Mouse (Mus musculus): ENCODE measurements around the gene Ifi35. TPM values are rescaled to one million over a fixed set of nuclear protein-coding genes. Genes with fewer than 3 reads are reported as not detected.
A peak's percentile ranks its signal among the peaks of the same experiment; 100 is the strongest.
"Not testable (repeated sequence)": the region's sequence is repeated elsewhere in the genome, so short reads cannot be mapped to it uniquely, and the experiment has no call there.

Ifi35 gene
- polyA plus RNA-seq, 1 experiment from 2014 or later, result 3.8 TPM

DNA sequence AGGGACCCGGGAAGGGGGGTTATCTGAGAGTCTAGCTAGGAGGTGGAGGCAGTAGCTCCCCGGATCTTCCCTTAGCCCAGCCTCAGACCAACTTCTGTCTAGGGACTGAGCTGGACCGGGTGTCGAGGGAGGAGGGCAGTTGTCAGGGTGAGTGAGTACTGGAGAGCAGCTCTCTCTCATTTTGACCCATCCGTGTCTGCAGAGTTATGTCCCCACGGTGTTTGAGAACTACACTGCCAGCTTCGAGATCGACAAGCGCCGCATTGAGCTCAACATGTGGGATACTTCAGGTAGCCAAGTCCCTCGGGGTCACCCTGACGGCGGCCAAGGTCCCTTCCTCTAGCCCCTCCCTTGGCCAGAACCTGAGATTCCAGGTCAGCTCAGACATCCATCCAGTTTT lies 20.5 kb downstream of the Ifi35 start:
- ATAC-seq (replicated peaks; ENCODE audit: low FRiP score), result no peak
- peak overlapping the region; percentile 78 for H3K4me3 ChIP-seq (ENCODE audit: low read depth, low read length)
- no peak for DNase-seq (ENCODE audit: low spot score)

DNA sequence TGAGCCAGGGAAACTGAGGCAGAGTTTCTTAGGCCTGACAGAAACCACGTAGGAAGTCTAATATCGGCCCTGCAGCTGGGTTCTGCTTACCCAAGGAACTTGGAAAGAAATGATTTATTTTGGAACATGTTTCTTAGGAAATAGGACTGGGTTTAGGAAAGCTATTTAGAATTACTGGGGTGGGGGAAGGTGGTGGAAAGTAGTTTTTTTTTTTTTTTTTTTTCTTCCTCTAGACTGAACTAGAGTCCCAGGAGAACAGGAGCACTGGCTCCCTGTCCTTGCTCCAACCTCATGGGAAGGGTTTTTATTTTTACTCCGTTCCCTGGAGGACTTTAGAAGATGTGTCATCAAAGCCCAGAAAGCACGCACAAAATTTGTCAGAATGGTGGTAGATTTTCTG lies 20.9 kb downstream of the Ifi35 start:
- no peaks in the 10 kb centered on the region for H3K27me3 ChIP-seq (ENCODE audit: control insufficient read depth, insufficient read depth, low read length)
- ATAC-seq (replicated peaks; ENCODE audit: low FRiP score) (no peak), DNase-seq (ENCODE audit: low spot score) (no peak)
- H3K4me1 ChIP-seq (replicated peaks; ENCODE audit: control insufficient read depth, insufficient read depth, low read length), result peaks cover 9% of the 10 kb centered on the region; the same call in 1 of the 2 replicates
- H3K4me2 ChIP-seq (ENCODE audit: low read depth, low read length, severe bottlenecking), result peak overlapping the region; percentile 63
- H3K9ac ChIP-seq (ENCODE audit: low read length), result peak overlapping the region; percentile 89
- no peak overlapping the region for H3K27ac ChIP-seq (ENCODE audit: low read depth, low read length)
- no peaks in the 10 kb centered on the region for H3K36me3 ChIP-seq (ENCODE audit: control insufficient read depth, insufficient read depth, low read length)
- H3K9me3 ChIP-seq (ENCODE audit: control insufficient read depth, low read length), result no peaks in the 10 kb centered on the region
- WGBS, result 70% methylated on average over 4 of the region's 4 CpGs
- H3K4me3 ChIP-seq (ENCODE audit: low read depth, low read length), result peak overlapping the region; percentile 78

More for the DNA sequence above, 20.5 kb downstream of the Ifi35 start:
- peak overlapping the region; percentile 71; the same call in 1 of the 2 replicates for H3K27ac ChIP-seq (ENCODE audit: low read depth, low read length)
- no peaks in the 10 kb centered on the region for H3K36me3 ChIP-seq (ENCODE audit: control insufficient read depth, insufficient read depth, low read length)
- peak overlapping the region; percentile 63 for H3K4me2 ChIP-seq (ENCODE audit: low read depth, low read length, severe bottlenecking)
- WGBS, result 5% methylated on average over 13 of the region's 13 CpGs
- H3K9ac ChIP-seq (ENCODE audit: low read length), result peak overlapping the region; percentile 89
- no peaks in the 10 kb centered on the region for H3K9me3 ChIP-seq (ENCODE audit: control insufficient read depth, low read length)
- H3K4me1 ChIP-seq (replicated peaks; ENCODE audit: control insufficient read depth, insufficient read depth, low read length), result peaks cover 12% of the 10 kb centered on the region
- H3K27me3 ChIP-seq (ENCODE audit: control insufficient read depth, insufficient read depth, low read length), result no peaks in the 10 kb centered on the region

DNA sequence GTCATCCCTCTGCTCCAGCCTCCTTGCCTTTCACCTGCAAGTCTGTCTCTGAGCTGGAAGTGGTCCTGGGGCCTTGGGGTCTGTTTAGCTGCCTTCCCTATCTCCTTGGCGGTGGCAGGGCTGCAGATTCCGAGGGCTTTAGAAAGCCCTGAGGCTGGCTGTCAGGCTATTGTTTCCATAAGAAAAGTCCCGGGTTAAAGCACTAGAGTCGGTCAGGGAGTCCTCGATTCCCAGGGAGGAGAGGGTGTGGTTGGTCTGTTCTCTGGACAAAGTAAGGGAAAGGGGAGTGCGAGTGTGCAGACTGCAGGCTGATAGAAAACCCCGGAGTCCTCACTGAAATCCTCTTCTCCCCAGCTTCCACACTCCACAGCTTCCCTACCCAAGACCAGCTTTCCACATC lies 22.0 kb downstream of the Ifi35 start:
- ATAC-seq (replicated peaks; ENCODE audit: low FRiP score), result no peak

DNA sequence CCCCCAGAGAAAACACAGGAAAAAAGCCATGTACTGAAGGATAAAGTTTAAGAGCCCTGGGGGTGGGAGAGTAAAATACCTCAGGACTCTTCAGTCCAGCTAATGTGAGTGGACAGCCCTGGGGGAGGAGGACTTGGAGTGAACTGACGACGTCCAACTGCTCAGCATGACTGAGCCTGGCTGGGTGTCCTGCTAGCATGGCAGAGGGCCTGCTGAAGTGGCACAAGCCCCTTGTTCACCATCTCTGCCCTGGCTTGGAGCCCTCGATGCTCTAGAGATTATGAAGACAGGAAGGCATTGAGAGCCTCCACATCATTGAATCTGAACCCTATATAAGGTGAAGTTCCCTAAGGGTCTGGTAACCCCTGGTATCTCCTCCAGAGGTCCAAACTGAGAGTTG lies 23.7 kb downstream of the Ifi35 start:
- Histone ChIP-seq H3K4me1 (replicated peaks; ENCODE audit: control insufficient read depth, insufficient read depth, low read length) (peaks cover 9% of the 10 kb centered on the region; the same call in 1 of the 2 replicates), H3K9ac (ENCODE audit: low read length) (no peak overlapping the region), H3K9me3 (ENCODE audit: control insufficient read depth, low read length) (no peaks in the 10 kb centered on the region), H3K27me3 (ENCODE audit: control insufficient read depth, insufficient read depth, low read length) (no peaks in the 10 kb centered on the region), H3K27ac (ENCODE audit: low read depth, low read length) (no peak overlapping the region), H3K4me3 (ENCODE audit: low read depth, low read length) (no peak overlapping the region), H3K36me3 (ENCODE audit: control insufficient read depth, insufficient read depth, low read length) (no peaks in the 10 kb centered on the region), H3K4me2 (ENCODE audit: low read depth, low read length, severe bottlenecking) (no peak overlapping the region)
- WGBS, result 75% methylated on average over 3 of the region's 3 CpGs
- ATAC-seq (replicated peaks; ENCODE audit: low FRiP score) (no peak), DNase-seq (ENCODE audit: low spot score) (no peak)

More for the DNA sequence above, 22.0 kb downstream of the Ifi35 start:
- Histone ChIP-seq H3K27me3 (ENCODE audit: control insufficient read depth, insufficient read depth, low read length) (no peaks in the 10 kb centered on the region), H3K36me3 (ENCODE audit: control insufficient read depth, insufficient read depth, low read length) (no peaks in the 10 kb centered on the region), H3K4me1 (replicated peaks; ENCODE audit: control insufficient read depth, insufficient read depth, low read length) (peaks cover 9% of the 10 kb centered on the region; the same call in 1 of the 2 replicates), H3K4me2 (ENCODE audit: low read depth, low read length, severe bottlenecking) (peak overlapping the region; percentile 22; the same call in 1 of the 2 replicates), H3K4me3 (ENCODE audit: low read depth, low read length) (peak overlapping the region; percentile 0; the same call in 1 of the 2 replicates), H3K9ac (ENCODE audit: low read length) (no peak overlapping the region; the same call in 1 of the 2 replicates), H3K9me3 (ENCODE audit: control insufficient read depth, low read length) (no peaks in the 10 kb centered on the region), H3K27ac (ENCODE audit: low read depth, low read length) (no peak overlapping the region)
- DNase-seq (ENCODE audit: low spot score), result no peak
- WGBS, result 13% methylated on average over 7 of the region's 7 CpGs

DNA sequence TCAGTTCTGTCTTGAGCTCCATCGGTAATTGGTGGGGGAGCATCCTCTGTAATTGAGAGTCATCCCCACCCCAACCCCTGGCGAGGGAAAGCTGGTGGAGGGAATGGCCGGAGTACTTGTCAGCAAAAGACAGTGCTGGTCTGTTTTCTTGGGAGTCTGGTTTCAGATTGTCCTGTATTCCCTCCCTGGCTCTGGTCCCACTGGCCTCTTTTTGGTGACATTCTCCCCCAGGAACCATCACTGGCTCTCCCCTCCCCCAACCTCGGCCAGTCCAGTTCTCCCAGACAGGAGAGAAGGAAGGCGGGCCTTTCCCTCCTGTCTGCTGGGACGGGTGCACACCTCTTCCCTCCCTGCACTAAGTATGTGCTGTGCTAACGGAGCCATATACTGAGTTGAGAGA lies 24.1 kb downstream of the Ifi35 start:
- no peak overlapping the region for H3K27ac ChIP-seq (ENCODE audit: low read depth, low read length)
- DNase-seq (ENCODE audit: low spot score), result no peak
- no peaks in the 10 kb centered on the region for H3K36me3 ChIP-seq (ENCODE audit: control insufficient read depth, insufficient read depth, low read length)
- H3K4me3 ChIP-seq (ENCODE audit: low read depth, low read length), result no peak overlapping the region
- H3K9ac ChIP-seq (ENCODE audit: low read length), result no peak overlapping the region
- no peaks in the 10 kb centered on the region for H3K27me3 ChIP-seq (ENCODE audit: control insufficient read depth, insufficient read depth, low read length)
- WGBS, result 57% methylated on average over 7 of the region's 7 CpGs
- ATAC-seq (replicated peaks; ENCODE audit: low FRiP score), result no peak
- H3K4me1 ChIP-seq (replicated peaks; ENCODE audit: control insufficient read depth, insufficient read depth, low read length), result peaks cover 13% of the 10 kb centered on the region; the same call in 1 of the 2 replicates
- no peaks in the 10 kb centered on the region for H3K9me3 ChIP-seq (ENCODE audit: control insufficient read depth, low read length)
- H3K4me2 ChIP-seq (ENCODE audit: low read depth, low read length, severe bottlenecking), result no peak overlapping the region

DNA sequence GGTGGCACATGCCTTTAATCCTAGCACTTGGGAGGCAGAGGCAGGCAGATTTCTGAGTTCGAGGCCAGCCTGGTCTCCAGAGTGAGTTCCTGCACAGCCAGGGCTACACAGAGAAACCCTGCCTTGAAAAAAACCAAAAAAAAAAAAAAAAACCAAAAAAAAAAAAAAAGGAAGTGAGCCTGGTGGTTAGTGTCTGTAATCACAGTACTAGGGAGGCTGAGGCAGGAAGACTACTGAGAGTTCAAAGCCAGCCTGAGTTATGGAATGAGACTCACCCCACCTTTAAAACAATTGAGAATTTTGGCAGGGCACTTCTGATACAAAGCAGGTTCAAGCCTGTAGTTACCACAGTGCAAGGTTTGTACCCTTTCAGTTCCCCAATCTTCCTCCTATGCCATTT lies 25.5 kb downstream of the Ifi35 start:
- 80% methylated on average over 1 of the region's 1 CpGs for WGBS

DNA sequence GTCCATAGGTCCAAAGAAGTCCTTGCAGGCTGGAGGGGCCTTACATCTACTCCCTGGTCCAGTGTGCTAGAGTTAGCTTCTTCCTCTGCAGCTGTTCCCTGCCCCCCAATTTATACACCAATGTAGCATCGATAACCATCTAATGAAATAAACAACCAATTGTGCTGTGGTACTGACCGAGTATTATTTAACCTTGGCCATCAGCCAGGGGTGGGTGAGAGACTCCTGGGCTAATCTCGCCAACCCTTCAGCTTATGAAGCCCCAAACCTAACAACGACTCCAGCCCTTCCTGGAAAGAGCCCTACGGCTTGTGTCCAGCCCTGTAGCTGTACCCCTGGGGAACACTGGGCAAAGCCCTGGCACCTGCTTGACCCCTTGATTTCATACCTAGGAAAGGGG lies 26.1 kb downstream of the Ifi35 start:
- WGBS, result 87% methylated on average over 5 of the region's 5 CpGs
- H3K27me3 ChIP-seq (ENCODE audit: control insufficient read depth, insufficient read depth, low read length), result no peaks in the 10 kb centered on the region
- peaks cover 21% of the 10 kb centered on the region for H3K4me1 ChIP-seq (replicated peaks; ENCODE audit: control insufficient read depth, insufficient read depth, low read length)
- H3K4me2 ChIP-seq (ENCODE audit: low read depth, low read length, severe bottlenecking), result no peak overlapping the region
- ATAC-seq (replicated peaks; ENCODE audit: low FRiP score), result no peak
- H3K9me3 ChIP-seq (ENCODE audit: control insufficient read depth, low read length), result no peaks in the 10 kb centered on the region
- DNase-seq (ENCODE audit: low spot score), result no peak
- H3K9ac ChIP-seq (ENCODE audit: low read length), result no peak overlapping the region
- H3K4me3 ChIP-seq (ENCODE audit: low read depth, low read length), result no peak overlapping the region
- no peak overlapping the region; the same call in 1 of the 2 replicates for H3K27ac ChIP-seq (ENCODE audit: low read depth, low read length)
- H3K36me3 ChIP-seq (ENCODE audit: control insufficient read depth, insufficient read depth, low read length), result no peaks in the 10 kb centered on the region

More for the DNA sequence above, 25.5 kb downstream of the Ifi35 start:
- not testable (repeated sequence) for H3K4me2 ChIP-seq (ENCODE audit: low read depth, low read length, severe bottlenecking); DNase-seq (ENCODE audit: low spot score); H3K4me3 ChIP-seq (ENCODE audit: low read depth, low read length); H3K36me3 ChIP-seq (ENCODE audit: control insufficient read depth, insufficient read depth, low read length); H3K27ac ChIP-seq (ENCODE audit: low read depth, low read length); ATAC-seq (replicated peaks; ENCODE audit: low FRiP score); H3K9ac ChIP-seq (ENCODE audit: low read length); H3K9me3 ChIP-seq (ENCODE audit: control insufficient read depth, low read length); H3K27me3 ChIP-seq (ENCODE audit: control insufficient read depth, insufficient read depth, low read length)
- peaks cover 20% of the 10 kb centered on the region for H3K4me1 ChIP-seq (replicated peaks; ENCODE audit: control insufficient read depth, insufficient read depth, low read length)

DNA sequence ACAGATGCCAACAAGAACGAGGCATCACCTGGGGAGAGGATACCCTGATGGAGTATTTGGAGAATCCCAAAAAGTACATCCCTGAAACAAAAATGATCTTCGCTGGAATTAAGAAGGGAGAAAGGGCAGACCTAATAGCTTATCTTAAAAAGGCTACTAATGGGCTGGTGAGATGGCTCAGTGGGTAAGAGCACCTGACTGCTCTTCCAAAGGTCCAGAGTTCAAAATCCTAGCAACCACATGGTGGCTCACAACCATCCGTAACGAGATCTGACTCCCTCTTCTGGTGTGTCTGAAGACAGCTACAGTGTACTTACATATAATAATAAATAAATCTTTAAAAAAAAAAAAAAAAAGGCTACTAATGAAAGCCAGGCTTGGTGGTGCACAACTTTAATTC lies 28.2 kb downstream of the Ifi35 start:
- H3K4me3 ChIP-seq (ENCODE audit: low read depth, low read length); H3K27me3 ChIP-seq (ENCODE audit: control insufficient read depth, insufficient read depth, low read length); H3K9ac ChIP-seq (ENCODE audit: low read length); H3K9me3 ChIP-seq (ENCODE audit: control insufficient read depth, low read length); ATAC-seq (replicated peaks; ENCODE audit: low FRiP score); H3K36me3 ChIP-seq (ENCODE audit: control insufficient read depth, insufficient read depth, low read length); H3K4me2 ChIP-seq (ENCODE audit: low read depth, low read length, severe bottlenecking); H3K27ac ChIP-seq (ENCODE audit: low read depth, low read length); DNase-seq (ENCODE audit: low spot score): not testable (repeated sequence)
- peaks cover 27% of the 10 kb centered on the region for H3K4me1 ChIP-seq (replicated peaks; ENCODE audit: control insufficient read depth, insufficient read depth, low read length)
- WGBS, result 84% methylated on average over 4 of the region's 4 CpGs

DNA sequence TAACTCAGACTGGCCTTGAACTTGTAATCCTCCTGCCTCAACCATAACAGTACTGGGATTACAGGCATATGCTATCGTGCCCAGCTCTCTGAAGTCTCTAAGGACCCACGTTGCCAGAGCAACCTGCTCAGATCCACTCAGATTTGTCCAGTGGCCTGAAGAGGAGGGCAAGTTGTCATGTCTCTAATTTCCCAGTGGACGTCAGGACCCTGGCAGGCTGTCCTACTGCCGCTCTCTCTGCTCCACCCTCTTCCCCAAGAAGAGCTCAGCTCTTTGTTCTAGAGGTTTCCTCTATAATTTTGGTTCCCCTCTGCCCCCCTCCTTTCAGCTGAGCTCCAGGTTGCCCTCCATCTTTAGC lies 29.0 kb downstream of the Ifi35 start:
- Histone ChIP-seq H3K27me3 (ENCODE audit: control insufficient read depth, insufficient read depth, low read length) (no peaks in the 10 kb centered on the region), H3K36me3 (ENCODE audit: control insufficient read depth, insufficient read depth, low read length) (no peaks in the 10 kb centered on the region), H3K4me1 (replicated peaks; ENCODE audit: control insufficient read depth, insufficient read depth, low read length) (peaks cover 27% of the 10 kb centered on the region), H3K4me2 (ENCODE audit: low read depth, low read length, severe bottlenecking) (peak overlapping the region; percentile 31; the same call in 1 of the 2 replicates), H3K27ac (ENCODE audit: low read depth, low read length) (peak overlapping the region; percentile 93), H3K9me3 (ENCODE audit: control insufficient read depth, low read length) (no peaks in the 10 kb centered on the region), H3K4me3 (ENCODE audit: low read depth, low read length) (no peak overlapping the region), H3K9ac (ENCODE audit: low read length) (peak overlapping the region; percentile 25; the same call in 1 of the 2 replicates)
- ATAC-seq (replicated peaks; ENCODE audit: low FRiP score), result peak; percentile 59
- WGBS, result 37% methylated on average over 4 of the region's 4 CpGs
- no peak for DNase-seq (ENCODE audit: low spot score)
